Mouse (Mus musculus) cortical plate, adult 2 months (tissue): ENCODE results near the gene Olfr284. TPM values are rescaled to one million over a fixed set of nuclear protein-coding genes. Genes with fewer than 3 reads are reported as not detected.

Experiments used
- H3K27ac ChIP-seq: fragments of 200-500 bp; 2 replicates; pipeline ENCODE4 v1.5.1; 2012; ENCODE audit warnings: low read length, control low read depth, inconsistent platforms; ENCODE audit not compliant: insufficient read depth
- H3K4me1 ChIP-seq: fragments of 200-500 bp; 2 replicates; pipeline ENCODE4 v1.6.1; 2011; ENCODE audit warnings: low read length; ENCODE audit not compliant: control insufficient read depth, insufficient read depth
- H3K4me3 ChIP-seq: fragments of 200-500 bp; 2 replicates; pipeline ENCODE4 v1.5.1; 2011; ENCODE audit warnings: mild to moderate bottlenecking, low read length, control low read depth; ENCODE audit not compliant: insufficient read depth
- CTCF ChIP-seq: fragments of 200-500 bp; IDR thresholded peaks from 2 replicates; pipeline ENCODE4 v1.5.1; 2011; ENCODE audit warnings: mild to moderate bottlenecking, control low read depth, low read length; ENCODE audit not compliant: insufficient read depth; ENCODE audit errors: extremely low read depth
- POLR2A ChIP-seq: fragments of 200-500 bp; IDR thresholded peaks from 2 replicates; pipeline ENCODE4 v1.6.1; 2011; ENCODE audit warnings: mild to moderate bottlenecking, low read length, control low read depth; ENCODE audit not compliant: insufficient read depth; ENCODE audit errors: extremely low read depth
- polyA plus RNA-seq: library from polyadenylated mRNA; depleted of rRNA; stranded (reverse); fragments of >200 nt; gene quantifications from 2 replicates; pipeline ENCODE4 v1.2.3, GENCODE M21; 2012; rRNA removed

Gene Olfr284
- not detected in 2 replicates for polyA plus RNA-seq

- Histone ChIP-seq H3K4me3 (no peak within 1 kb of the TSS), H3K27ac (no peak within 1 kb of the TSS), H3K4me1 (no peaks in the 10 kb centered on the region)
- TF ChIP-seq POLR2A, result no peak
- no peak for TF ChIP-seq CTCF
Observed at GRCm38 (mm10) chr15:98340887-98341286, at the start of gene Olfr284. TSS of gene Olfr284 (minus strand) at chr15:98340987.

DNA sequence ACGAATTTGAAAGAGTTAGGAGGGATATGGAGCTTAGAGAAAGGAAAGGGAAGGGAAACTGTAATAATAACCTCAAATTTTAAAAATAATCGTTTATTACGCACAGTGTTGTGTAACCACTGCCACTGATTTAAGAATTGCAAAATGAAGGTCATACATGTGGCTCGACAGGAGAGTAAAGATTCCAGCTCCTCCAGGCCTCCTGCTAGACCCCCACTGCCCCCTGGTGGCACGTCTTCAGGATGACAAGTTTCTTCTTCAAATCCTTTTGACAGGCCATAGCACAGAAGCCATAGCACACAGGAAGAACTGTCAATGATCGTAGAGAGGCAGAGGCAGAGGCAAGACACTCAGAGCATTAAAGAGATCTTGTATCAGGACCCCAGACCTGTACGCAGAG is 49.0 kb upstream of the Olfr284 start:
- TF ChIP-seq CTCF (peak; percentile 84), POLR2A (no peak)
- no peak overlapping the region for H3K27ac ChIP-seq
- H3K4me1 ChIP-seq, result no peaks in the 10 kb centered on the region
- no peak overlapping the region for H3K4me3 ChIP-seq

GRCm38 (mm10) chr15:98387621-98388020 is 46.8 kb upstream of the Olfr284 start:
- H3K27ac ChIP-seq, result no peak overlapping the region
- TF ChIP-seq POLR2A, result no peak
- no peak for TF ChIP-seq CTCF
- no peaks in the 10 kb centered on the region for H3K4me1 ChIP-seq
- no peak overlapping the region for H3K4me3 ChIP-seq

- TF ChIP-seq POLR2A (no peak), CTCF (no peak)
- Histone ChIP-seq H3K4me1 (no peaks in the 10 kb centered on the region), H3K27ac (no peak within 1 kb of the TSS), H3K4me3 (no peak within 1 kb of the TSS)
Observed at GRCm38 (mm10) chr15:98380846-98381245, 40.1 kb upstream of the Olfr284 start, which contains the start of gene Olfr283. TSS of gene Olfr283 (minus strand) at chr15:98380946.

GRCm38 (mm10) chr15:98378209-98378608 is 37.4 kb upstream of the Olfr284 start:
- TF ChIP-seq CTCF, result no peak
- no peak for TF ChIP-seq POLR2A
- H3K4me3 ChIP-seq, result no peak overlapping the region
- no peaks in the 10 kb centered on the region for H3K4me1 ChIP-seq
- no peak overlapping the region for H3K27ac ChIP-seq

DNA sequence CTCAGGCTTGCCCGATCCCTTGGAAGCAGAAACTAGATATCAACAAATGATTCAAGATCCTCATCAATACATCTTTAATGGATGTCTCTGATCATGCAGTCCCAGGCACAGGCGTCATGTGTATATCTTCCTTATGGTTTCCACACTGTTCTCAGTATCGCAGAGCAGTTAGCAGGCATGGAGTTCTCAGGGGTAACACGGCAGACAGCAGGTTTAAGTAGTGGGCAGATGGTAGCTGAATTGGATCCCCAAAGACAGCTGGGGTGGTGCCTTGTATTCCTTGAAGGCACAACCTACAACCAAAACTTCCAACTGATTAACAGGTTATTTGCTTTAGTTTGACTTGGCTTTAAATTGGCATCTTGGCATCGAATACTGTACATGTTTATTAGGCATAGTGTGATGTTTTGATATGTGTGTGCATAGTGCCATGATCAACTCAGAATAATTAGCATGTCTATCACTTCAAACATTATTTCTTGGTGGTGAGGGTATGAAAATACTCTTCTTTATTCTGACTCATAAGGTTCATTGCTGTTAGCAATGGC is 23.5 kb downstream of the Olfr284 start, which contains the start of gene Olfr285:
Olfr285 (minus strand) TSS at position 177 of the 548 bp plus-strand sequence.
- Histone ChIP-seq H3K4me1 (no peaks in the 10 kb centered on the region), H3K27ac (no peak within 1 kb of the TSS), H3K4me3 (no peak within 1 kb of the TSS)
- no peak for TF ChIP-seq CTCF
- TF ChIP-seq POLR2A, result no peak

GRCm38 (mm10) chr15:98315703-98316102 is 25.1 kb downstream of the Olfr284 start:
- H3K4me1 ChIP-seq, result no peaks in the 10 kb centered on the region
- no peak for TF ChIP-seq POLR2A
- TF ChIP-seq CTCF, result no peak
- H3K4me3 ChIP-seq, result no peak overlapping the region
- H3K27ac ChIP-seq, result no peak overlapping the region

DNA sequence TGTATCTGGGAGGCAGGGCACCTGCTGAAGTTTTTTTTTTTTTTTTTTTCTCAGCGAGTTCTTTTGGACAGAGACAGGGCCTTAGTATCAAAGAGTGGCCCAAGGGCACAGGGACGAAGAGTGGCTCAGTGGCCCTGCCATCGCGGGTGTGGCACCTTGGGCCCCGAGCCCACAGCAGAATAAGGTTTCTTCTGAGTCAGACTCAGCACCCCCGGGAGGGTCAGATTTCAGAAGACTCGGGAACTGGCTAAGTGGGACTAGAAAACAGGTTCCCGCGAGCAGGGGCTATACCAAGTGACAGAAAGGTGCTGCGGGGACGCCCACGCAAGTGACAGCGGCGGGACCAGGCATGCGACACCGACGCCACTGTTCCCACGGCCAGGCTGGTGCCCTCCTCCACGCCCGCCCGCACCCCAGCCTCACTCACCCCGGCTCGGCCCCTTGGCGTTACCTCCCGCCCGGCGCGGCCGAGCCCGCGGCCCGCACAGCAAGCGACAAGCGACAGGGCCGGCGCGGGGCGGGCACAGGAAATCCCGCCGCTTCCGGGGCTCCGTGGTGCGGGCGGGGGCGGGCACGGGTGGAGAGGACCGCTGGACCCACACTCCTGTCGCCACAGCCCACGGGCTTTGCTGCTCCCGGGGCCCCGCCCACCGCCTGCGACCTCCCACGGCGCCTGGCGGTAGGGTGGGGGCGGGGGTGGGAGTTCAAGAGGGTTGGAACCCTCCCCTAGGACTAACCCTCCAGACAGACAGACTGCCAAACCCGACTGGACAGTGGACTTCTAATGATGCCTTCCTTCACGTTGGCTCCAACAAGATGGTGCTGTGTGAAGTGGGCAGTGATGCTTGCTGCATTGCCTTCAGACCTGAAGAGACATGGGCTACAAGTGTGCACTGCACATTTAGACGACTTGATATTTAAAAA is 44.9 kb downstream of the Olfr284 start, which contains the start of gene Zfp641:
Zfp641 (minus strand) TSS at position 534 of the 924 bp plus-strand sequence.
- H3K4me3 ChIP-seq, result peak within 1 kb of the TSS; percentile 71
- H3K27ac ChIP-seq, result no peak within 1 kb of the TSS; the same call in 1 of the 2 replicates
- peaks cover 1% of the 10 kb centered on the region; the same call in 1 of the 2 replicates for H3K4me1 ChIP-seq
- no peak for TF ChIP-seq POLR2A
- TF ChIP-seq CTCF, result no peak

GRCm38 (mm10) chr15:98293651-98294050 is 47.1 kb downstream of the Olfr284 start:
- Histone ChIP-seq H3K4me1 (peaks cover 1% of the 10 kb centered on the region; the same call in 1 of the 2 replicates), H3K4me3 (no peak overlapping the region), H3K27ac (no peak overlapping the region)
- TF ChIP-seq POLR2A, result no peak
- TF ChIP-seq CTCF, result no peak

Other genes with a start within 250 kb of the Olfr284 start
- gene Pfkm, start 248.4 kb downstream of the Olfr284 start, polyA plus RNA-seq, result 391 and 405 TPM in 2 replicates
- gene Senp1, start 247.2 kb downstream of the Olfr284 start, polyA plus RNA-seq, result 10.3 and 10.6 TPM in 2 replicates
- gene Asb8, start 175.4 kb downstream of the Olfr284 start, polyA plus RNA-seq, result 66.5 and 69.5 TPM in 2 replicates
- gene Ccdc184, start 173.8 kb downstream of the Olfr284 start, polyA plus RNA-seq, result 22.6 and 23.0 TPM in 2 replicates
- gene Olfr288, start 145.4 kb downstream of the Olfr284 start, polyA plus RNA-seq, result 0.42 and 0.46 TPM in 2 replicates
- gene Gm44579, start 120.0 kb downstream of the Olfr284 start, polyA plus RNA-seq, result 0.25 TPM in 1 of 2 replicates, not detected in the other
- gene Olfr287, start 119.9 kb downstream of the Olfr284 start, polyA plus RNA-seq, result 16.8 and 18.2 TPM in 2 replicates
- gene Olfr286, start 106.5 kb downstream of the Olfr284 start, polyA plus RNA-seq, result not detected in 2 replicates
- gene H1fnt, start 83.7 kb downstream of the Olfr284 start, polyA plus RNA-seq, result not detected in 2 replicates
- 10.3 and 12.2 TPM in 2 replicates for gene Zfp641, start 44.8 kb downstream of the Olfr284 start, polyA plus RNA-seq
- not detected in 2 replicates for gene Olfr285, start 23.6 kb downstream of the Olfr284 start, polyA plus RNA-seq
- 0.21 and 0.26 TPM in 2 replicates for gene Olfr283, start 40.0 kb upstream of the Olfr284 start, polyA plus RNA-seq
- not detected in 2 replicates for gene Olfr282, start 90.2 kb upstream of the Olfr284 start, polyA plus RNA-seq
- gene Olfr281, start 111.6 kb upstream of the Olfr284 start, polyA plus RNA-seq, result not detected in 2 replicates
- gene OR5BS1P, start 128.9 kb upstream of the Olfr284 start, polyA plus RNA-seq, result not detected in 2 replicates
- not detected in 2 replicates for gene Lalba, start 141.7 kb upstream of the Olfr284 start, polyA plus RNA-seq
- gene Olfr279, start 151.4 kb upstream of the Olfr284 start, polyA plus RNA-seq, result 0.04 and 0.19 TPM in 2 replicates
- 52.9 and 55.7 TPM in 2 replicates for gene Kansl2, start 193.3 kb upstream of the Olfr284 start, polyA plus RNA-seq
- gene Ccnt1, start 229.9 kb upstream of the Olfr284 start, polyA plus RNA-seq, result 17.4 and 17.9 TPM in 2 replicates
- not detected in 2 replicates for gene 4930415O20Rik, start 230.0 kb upstream of the Olfr284 start, polyA plus RNA-seq